Mouse (Mus musculus) CH12.LX (cell line): ENCODE measurements around the gene Tada2b. TPM values are rescaled to one million over a fixed set of nuclear protein-coding genes. Genes with fewer than 3 reads are reported as not detected.

Source experiments
- DNase-seq: peaks from one replicate; pipeline ENCODE4 v3.0.0-alpha.2; 2013; ENCODE audit errors: extremely low read depth
- H3K27ac ChIP-seq: 2 replicates; pipeline ENCODE4 v1.5.1; 2012; ENCODE audit warnings: low read depth, mild to moderate bottlenecking, control low read depth, moderate library complexity; ENCODE audit not compliant: insufficient read depth
- H3K27me3 ChIP-seq: replicated peaks from 2 replicates; pipeline ENCODE3; 2012; ENCODE audit warnings: inconsistent platforms
- H3K36me3 ChIP-seq, 2 experiments: replicated peaks in 1 of 2; 2 replicates each; pipeline versions ENCODE3 to v1.6.1; 2012; ENCODE audit warnings: inconsistent platforms in 1 of 2, low read length in 1 of 2, mild to moderate bottlenecking in 1 of 2, mixed read lengths in 1 of 2, moderate library complexity in 1 of 2; ENCODE audit not compliant: control insufficient read depth in 1 of 2, insufficient read depth in 1 of 2
- H3K4me1 ChIP-seq, 2 experiments: 2 replicates each; pipeline ENCODE4 v1.6.1; 2012; ENCODE audit warnings: inconsistent platforms in 1 of 2, moderate library complexity in 1 of 2; ENCODE audit not compliant: insufficient read depth in 2 of 2, control insufficient read depth in 1 of 2
- H3K4me2 ChIP-seq: 2 replicates; pipeline ENCODE4 v1.6.1; 2012; ENCODE audit warnings: low read depth, mild to moderate bottlenecking, control low read depth; ENCODE audit not compliant: poor library complexity, insufficient read depth, severe bottlenecking
- H3K4me3 ChIP-seq, 3 experiments: fragments of 150-350 bp in 1 of 3; sonication (generic) in 1 of 3; replicated peaks in 1 of 3; 2 replicates each; pipeline versions ENCODE3 to v1.5.1; 2011 to 2012; ENCODE audit warnings: low read depth in 2 of 3, low read length in 2 of 3, mild to moderate bottlenecking in 2 of 3, moderate library complexity in 2 of 3, control low read depth in 1 of 3, improper control_type of control experiment in 1 of 3, inconsistent platforms in 1 of 3, mixed read lengths in 1 of 3; ENCODE audit not compliant: poor library complexity in 1 of 3
- H3K79me2 ChIP-seq: replicated peaks from 2 replicates; pipeline ENCODE4 v1.6.1; 2012; ENCODE audit warnings: mild to moderate bottlenecking, moderate library complexity; ENCODE audit not compliant: control insufficient read depth, poor library complexity, insufficient read depth, severe bottlenecking; ENCODE audit errors: extremely low read depth
- H3K9ac ChIP-seq: 2 replicates; pipeline ENCODE4 v1.6.1; 2012; ENCODE audit warnings: low read depth, mild to moderate bottlenecking, control low read depth, moderate library complexity; ENCODE audit not compliant: insufficient read depth
- H3K9me3 ChIP-seq: replicated peaks from 2 replicates; pipeline ENCODE3; 2012; ENCODE audit warnings: low read length, inconsistent platforms, mixed read lengths
- CHD1 ChIP-seq: IDR thresholded peaks from 2 replicates; pipeline ENCODE4 v1.6.1; 2012; ENCODE audit warnings: low read depth, low read length, improper control_type of control experiment, inconsistent platforms
- CHD2 ChIP-seq: IDR thresholded peaks from 2 replicates; pipeline ENCODE4 v1.6.1; 2011; ENCODE audit warnings: low read length, improper control_type of control experiment
- CTCF ChIP-seq, 2 experiments: IDR thresholded peaks in 1 of 2; conservative IDR thresholded peaks in 1 of 2; 2 replicates each; pipeline ENCODE4 v1.5.1; 2011 to 2012; ENCODE audit warnings: low read depth in 2 of 2, low read length in 2 of 2, improper control_type of control experiment in 1 of 2, inconsistent platforms in 1 of 2, mild to moderate bottlenecking in 1 of 2, moderate library complexity in 1 of 2
- E2F4 ChIP-seq: IDR thresholded peaks from 2 replicates; pipeline ENCODE4 v1.6.1; 2011; ENCODE audit warnings: low read depth, low read length, improper control_type of control experiment; ENCODE audit not compliant: insufficient replicate concordance
- ELF1 ChIP-seq: IDR thresholded peaks from 2 replicates; pipeline ENCODE4 v1.6.1; 2014; ENCODE audit warnings: low read depth, mild to moderate bottlenecking, inconsistent platforms, low read length, improper control_type of control experiment
- EP300 ChIP-seq: IDR thresholded peaks from 2 replicates; pipeline ENCODE4 v1.6.1; 2011; ENCODE audit warnings: low read length, improper control_type of control experiment
- ETS1 ChIP-seq: conservative IDR thresholded peaks from 2 replicates; pipeline ENCODE4 v1.6.1; 2012; ENCODE audit warnings: low read depth, mild to moderate bottlenecking, inconsistent platforms, low read length, improper control_type of control experiment, moderate library complexity
- IRF4 ChIP-seq: IDR thresholded peaks from 2 replicates; pipeline ENCODE4 v1.6.1; 2014; ENCODE audit warnings: low read depth, mild to moderate bottlenecking, inconsistent platforms, low read length, improper control_type of control experiment
- JUN ChIP-seq: IDR thresholded peaks from 2 replicates; pipeline ENCODE4 v1.6.1; 2011; ENCODE audit warnings: low read depth, mild to moderate bottlenecking, low read length, improper control_type of control experiment, moderate library complexity; ENCODE audit not compliant: insufficient read depth
- JUND ChIP-seq: conservative IDR thresholded peaks from 2 replicates; pipeline ENCODE4 v1.6.1; 2011; ENCODE audit warnings: low read depth, low read length, improper control_type of control experiment
- MAX ChIP-seq: IDR thresholded peaks from 2 replicates; pipeline ENCODE4 v1.6.1; 2011; ENCODE audit warnings: low read length, improper control_type of control experiment
- MXI1 ChIP-seq: IDR thresholded peaks from 2 replicates; pipeline ENCODE4 v1.6.1; 2011; ENCODE audit warnings: mild to moderate bottlenecking, low read depth, low read length, improper control_type of control experiment
- MYC ChIP-seq: IDR thresholded peaks from 2 replicates; pipeline ENCODE4 v1.6.1; 2011; ENCODE audit warnings: low read depth, mild to moderate bottlenecking, improper control_type of control experiment, low read length
- NELFE ChIP-seq: IDR thresholded peaks from 2 replicates; pipeline ENCODE4 v1.6.1; 2011; ENCODE audit warnings: low read depth, low read length, improper control_type of control experiment
- NRF1 ChIP-seq: IDR thresholded peaks from 2 replicates; pipeline ENCODE4 v1.6.1; 2014; ENCODE audit warnings: low read depth, mild to moderate bottlenecking, inconsistent platforms, low read length, improper control_type of control experiment, moderate library complexity
- PAX5 ChIP-seq: IDR thresholded peaks from 2 replicates; pipeline ENCODE4 v1.6.1; 2012; ENCODE audit warnings: low read length, inconsistent platforms, mixed read lengths
- RAD21 ChIP-seq: IDR thresholded peaks from 2 replicates; pipeline ENCODE4 v1.6.1; 2011; ENCODE audit warnings: low read depth, mild to moderate bottlenecking, low read length, improper control_type of control experiment, moderate library complexity
- RCOR1 ChIP-seq: conservative IDR thresholded peaks from 2 replicates; pipeline ENCODE4 v1.6.1; 2012; ENCODE audit warnings: low read depth, mild to moderate bottlenecking, inconsistent platforms, low read length, improper control_type of control experiment
- SIN3A ChIP-seq: IDR thresholded peaks from 2 replicates; pipeline ENCODE4 v1.6.1; 2012; ENCODE audit warnings: low read length, improper control_type of control experiment, inconsistent platforms
- TBP ChIP-seq: conservative IDR thresholded peaks from 2 replicates; pipeline ENCODE4 v1.6.1; 2011; ENCODE audit warnings: low read depth, low read length, improper control_type of control experiment
- UBTF ChIP-seq: IDR thresholded peaks from 2 replicates; pipeline ENCODE4 v1.6.1; 2012; ENCODE audit warnings: low read depth, mild to moderate bottlenecking, inconsistent platforms, low read length, improper control_type of control experiment, moderate library complexity
- USF2 ChIP-seq: conservative IDR thresholded peaks from 2 replicates; pipeline ENCODE4 v1.6.1; 2011; ENCODE audit warnings: low read depth, low read length, improper control_type of control experiment
- ZC3H11A ChIP-seq: IDR thresholded peaks from 2 replicates; pipeline ENCODE4 v1.6.1; 2012; ENCODE audit warnings: low read depth, mild to moderate bottlenecking, inconsistent platforms, low read length, improper control_type of control experiment
- ZKSCAN1 ChIP-seq: IDR thresholded peaks from 2 replicates; pipeline ENCODE4 v1.6.1; 2012; ENCODE audit warnings: low read depth, inconsistent platforms, low read length, improper control_type of control experiment, borderline replicate concordance
- ZMIZ1 ChIP-seq: IDR thresholded peaks from 2 replicates; pipeline ENCODE4 v1.6.1; 2012; ENCODE audit warnings: low read depth, mild to moderate bottlenecking, inconsistent platforms, low read length, improper control_type of control experiment
- ZNF384 ChIP-seq: IDR thresholded peaks from 2 replicates; pipeline ENCODE4 v1.6.1; 2012; ENCODE audit warnings: low read depth, low read length, improper control_type of control experiment, inconsistent platforms
- dilution Hi-C: fragments of 300-500 bp; cut with MboI; formaldehyde crosslinking; loops from 2 replicates; pipeline ENCODE4 v1.14.3; 2020; ENCODE audit warnings: low sequenced_read_pairs; ENCODE audit not compliant: extremely low pct_unique_long_range_greater_than_20kb, extremely low pct_ligation_motif_present
- in situ Hi-C: fragments of 300-500 bp; cut with MboI; formaldehyde crosslinking; loops from 3 replicates; pipeline ENCODE4 v1.14.3; 2019; ENCODE audit warnings: low sequenced_read_pairs, low pct_ligation_motif_present, low pct_unique_long_range_greater_than_20kb, mixed read lengths
- polyA plus RNA-seq: library from polyadenylated mRNA; unstranded; fragments of >175 nt; gene quantifications from 2 replicates; pipeline ENCODE4 v1.2.1, GENCODE M21; 2012; ENCODE audit warnings: low read depth; ENCODE audit not compliant: insufficient read length
- total RNA-seq, 2 experiments: library from RNA; depleted of rRNA; stranded (reverse); fragments of 300-350 nt in 1 of 2; fragments of >200 nt in 1 of 2; gene quantifications; 2 replicates each; pipeline ENCODE4 v1.2.3; 2012 to 2014

Gene Tada2b
- total and polyA plus RNA-seq, 3 experiments, result 3.0 to 12.5 (median 4.8) TPM

DNA sequence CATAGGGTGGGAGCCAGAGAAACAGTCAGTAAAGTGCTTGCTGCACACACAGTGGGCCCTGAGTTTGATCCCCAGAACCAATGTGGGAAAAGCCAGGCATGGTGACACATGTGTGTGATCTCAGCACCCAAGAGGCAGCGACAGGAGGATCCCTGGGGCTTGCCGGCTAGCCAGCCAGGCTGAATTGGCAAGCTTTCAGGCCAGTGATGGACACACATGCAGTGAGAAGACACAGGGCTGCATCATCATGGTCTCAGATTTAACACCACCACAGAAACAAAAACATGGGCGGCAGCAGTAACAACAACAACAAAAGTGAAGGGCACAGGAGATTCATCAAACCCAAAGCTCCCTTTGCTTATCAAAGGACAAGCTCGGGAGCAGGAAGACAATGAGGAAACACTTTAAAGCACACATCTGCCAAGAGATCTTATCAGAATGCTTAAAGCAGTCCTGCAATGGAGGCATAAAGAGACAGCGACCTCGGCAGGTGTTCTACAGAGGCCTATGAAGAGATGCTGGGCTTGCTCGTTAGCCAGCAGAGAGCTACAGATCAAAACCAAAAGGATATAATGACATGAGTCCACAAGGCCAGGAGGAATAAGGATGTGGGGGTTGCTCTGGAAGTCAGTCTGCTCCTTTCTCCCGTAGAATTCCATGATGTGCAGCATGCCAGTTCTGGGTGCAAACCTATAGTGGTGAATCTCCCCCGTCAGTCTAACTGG lies 37.8 kb downstream of the Tada2b start:
- no peak overlapping the region for H3K4me2 ChIP-seq
- H3K9me3 ChIP-seq, result peaks cover 3% of the 10 kb centered on the region
- no peak for DNase-seq
- no peaks in the 10 kb centered on the region for H3K79me2 ChIP-seq
- no peak overlapping the region for H3K27ac ChIP-seq
- no peak for TF ChIP-seq MXI1
- no peak for TF ChIP-seq USF2
- TF ChIP-seq IRF4, result no peak
- no peak for TF ChIP-seq ZKSCAN1
- no peak for TF ChIP-seq TBP
- no peak for TF ChIP-seq ZMIZ1
- no peak for TF ChIP-seq UBTF
- no peak for TF ChIP-seq NRF1
- no peak for TF ChIP-seq ZNF384
- no peak for TF ChIP-seq NELFE
- TF ChIP-seq JUND, result no peak
- TF ChIP-seq RAD21, result no peak
- no peak for TF ChIP-seq RCOR1
- no peak for TF ChIP-seq PAX5
- TF ChIP-seq CTCF (conservative IDR thresholded peaks at IDR 0.05 in 1 of 2, IDR thresholded peaks at IDR 0.05 in 1 of 2; ENCODE audit: low read depth in 2 of 2, low read length in 2 of 2), result no peak
- TF ChIP-seq JUN, result no peak
- TF ChIP-seq ETS1, result no peak
- no peak for TF ChIP-seq ELF1
- TF ChIP-seq SIN3A, result no peak
- TF ChIP-seq E2F4, result no peak
- dilution Hi-C loops (no loop called here), in situ Hi-C loops (no loop called here)
- peaks cover 2 to 8% of the 10 kb centered on the region in 2 experiments; a peak in 2 of 4 replicates for H3K4me1 ChIP-seq
- H3K27me3 ChIP-seq, result peaks cover 85% of the 10 kb centered on the region
- no peak overlapping the region for H3K4me3 ChIP-seq
- no peaks in the 10 kb centered on the region for H3K36me3 ChIP-seq
- H3K9ac ChIP-seq, result no peak overlapping the region

DNA sequence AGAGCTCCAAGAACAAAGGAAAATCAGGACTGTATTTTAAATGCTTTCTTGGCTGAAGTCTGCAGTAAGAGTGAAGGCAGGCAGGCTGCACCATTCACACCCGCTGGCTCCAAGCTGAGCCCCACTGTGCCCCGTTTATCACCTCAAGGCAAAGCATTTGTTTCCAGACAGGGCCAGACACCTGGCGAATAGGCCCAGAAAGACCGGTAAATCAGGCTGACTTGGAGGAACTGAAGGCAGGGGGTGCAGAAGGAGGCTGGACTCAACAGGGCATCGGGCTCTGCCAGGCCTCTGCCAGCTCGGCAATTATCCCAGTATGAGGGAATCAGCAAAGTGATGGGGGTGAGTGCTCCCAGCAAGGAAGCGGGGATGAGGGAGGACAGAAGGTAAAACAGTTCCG lies 39.1 kb downstream of the Tada2b start:
- TF ChIP-seq CHD1, result no peak
- no peak for TF ChIP-seq JUND
- no peak for TF ChIP-seq JUN
- no peak for TF ChIP-seq MAX
- TF ChIP-seq ZC3H11A, result no peak
- TF ChIP-seq TBP, result no peak
- no peak for TF ChIP-seq CTCF (conservative IDR thresholded peaks at IDR 0.05 in 1 of 2, IDR thresholded peaks at IDR 0.05 in 1 of 2; ENCODE audit: low read depth in 2 of 2, low read length in 2 of 2)
- TF ChIP-seq CHD2, result no peak
- no peak for TF ChIP-seq PAX5
- TF ChIP-seq MYC, result no peak
- TF ChIP-seq ZMIZ1, result no peak
- TF ChIP-seq EP300, result no peak
- dilution Hi-C loops, result no loop called here
- no peak for DNase-seq

More for the DNA sequence above, 39.1 kb downstream of the Tada2b start:
- no peaks in the 10 kb centered on the region for H3K79me2 ChIP-seq
- H3K4me1 ChIP-seq, result peaks cover 0 to 3% of the 10 kb centered on the region in 2 experiments; a peak in 1 of 4 replicates
- H3K36me3 ChIP-seq, result no peaks in the 10 kb centered on the region
- H3K9me3 ChIP-seq, result peaks cover 3% of the 10 kb centered on the region
- H3K27ac ChIP-seq, result no peak overlapping the region
- H3K9ac ChIP-seq, result no peak overlapping the region
- H3K4me3 ChIP-seq, result no peak overlapping the region
- H3K27me3 ChIP-seq, result peaks cover 93% of the 10 kb centered on the region
- in situ Hi-C loops, result no loop called here
- H3K4me2 ChIP-seq, result no peak overlapping the region
